Mouse (Mus musculus): ENCODE results near the gene Sh3rf1.

DNA sequence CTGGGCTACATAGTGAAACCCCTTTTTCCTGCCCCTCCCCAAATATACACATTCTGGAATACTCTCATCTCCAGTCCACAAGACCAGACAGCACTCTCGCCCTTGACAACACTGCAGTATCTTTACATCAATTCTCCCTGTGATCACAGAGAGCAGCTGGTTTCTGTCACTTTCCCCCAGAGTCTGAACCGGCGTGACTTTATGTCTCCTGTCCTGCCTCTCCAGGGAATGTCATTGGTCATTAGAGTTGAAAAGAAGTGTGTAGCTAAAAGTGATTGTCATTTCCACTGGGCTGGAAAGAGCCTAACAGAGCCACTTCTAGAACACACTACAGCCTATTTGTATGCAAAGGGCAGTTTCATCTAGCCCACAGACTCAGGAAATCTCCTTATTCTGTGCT lies 220.7 kb downstream of the Sh3rf1 start:
- TF ChIP-seq POLR2A (IDR thresholded peaks at IDR 0.05; ENCODE audit: borderline replicate concordance, insufficient read depth, low read length): no peak
- TF ChIP-seq CTCF (IDR thresholded peaks at IDR 0.05; ENCODE audit: borderline replicate concordance, insufficient read depth, low read depth, low read length): no peak
